Mouse (Mus musculus) spleen, postnatal 4 days (tissue): ENCODE measurements around the gene Odf3l2.

Experiments used
- DNase-seq, 2 experiments: peaks; one replicate each; pipeline ENCODE4 v3.0.0; 2022; ENCODE audit warnings: low spot score in 2 of 2

Gene Odf3l2

DNA sequence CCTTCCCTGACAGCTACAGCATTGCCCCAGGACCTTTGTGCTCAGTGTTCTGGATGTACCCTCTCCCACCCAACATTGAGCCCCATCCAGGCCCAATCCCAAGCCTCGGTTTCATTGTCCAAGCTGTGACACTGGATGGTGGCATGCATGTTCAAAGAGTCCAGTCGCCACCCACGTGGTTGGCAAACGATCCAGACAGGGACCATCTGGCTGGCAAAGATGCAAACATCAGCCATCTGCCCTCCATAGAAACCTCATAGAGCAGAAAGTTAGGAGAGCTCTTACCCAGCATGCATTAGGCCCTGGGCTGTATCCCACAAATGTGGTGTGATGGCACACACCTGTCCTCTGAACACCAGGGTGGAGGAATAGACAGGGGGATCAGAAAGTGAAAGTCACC lies 14.1 kb downstream of the Odf3l2 start:
- DNase-seq, result no peak

DNA sequence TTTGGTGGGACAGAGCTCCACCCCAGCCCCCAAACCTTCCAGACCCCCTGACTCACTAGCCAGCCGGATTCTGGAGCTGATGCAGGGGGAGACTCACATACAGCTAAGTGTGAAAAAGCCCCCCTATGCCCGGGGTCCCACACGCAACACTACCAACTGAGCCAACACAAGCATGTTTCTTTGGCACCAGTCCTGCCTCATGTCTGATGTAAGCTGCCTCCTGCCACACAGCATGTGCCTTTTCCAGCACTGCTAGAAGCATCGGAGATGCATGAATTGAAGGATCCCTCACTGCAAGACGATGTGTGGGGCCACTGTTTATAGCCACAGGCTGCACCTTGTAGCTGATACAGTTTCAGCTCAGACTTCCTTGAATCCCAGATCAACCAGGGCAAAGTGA lies 17.2 kb downstream of the Odf3l2 start:
- no peak for DNase-seq

DNA sequence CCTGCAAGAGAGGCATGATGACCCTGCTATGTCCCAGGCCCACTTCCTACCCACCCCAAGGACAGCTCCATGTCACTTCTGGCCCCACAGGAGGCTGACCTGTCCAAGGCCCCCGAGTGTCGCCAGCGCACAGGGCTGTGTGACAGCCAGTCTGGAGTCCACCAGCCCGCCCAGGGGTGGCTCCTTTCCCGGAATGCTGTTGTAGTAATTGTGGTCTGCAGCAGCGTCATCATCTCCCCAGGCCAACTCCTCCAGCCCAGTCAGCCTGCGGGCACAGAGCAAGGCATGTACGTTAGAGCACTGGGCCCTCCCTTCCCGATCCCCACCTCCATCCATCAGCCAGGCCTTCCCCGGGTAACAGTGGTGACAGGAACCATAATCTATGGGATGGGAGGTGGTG lies 19.4 kb downstream of the Odf3l2 start:
- no peak for DNase-seq

DNA sequence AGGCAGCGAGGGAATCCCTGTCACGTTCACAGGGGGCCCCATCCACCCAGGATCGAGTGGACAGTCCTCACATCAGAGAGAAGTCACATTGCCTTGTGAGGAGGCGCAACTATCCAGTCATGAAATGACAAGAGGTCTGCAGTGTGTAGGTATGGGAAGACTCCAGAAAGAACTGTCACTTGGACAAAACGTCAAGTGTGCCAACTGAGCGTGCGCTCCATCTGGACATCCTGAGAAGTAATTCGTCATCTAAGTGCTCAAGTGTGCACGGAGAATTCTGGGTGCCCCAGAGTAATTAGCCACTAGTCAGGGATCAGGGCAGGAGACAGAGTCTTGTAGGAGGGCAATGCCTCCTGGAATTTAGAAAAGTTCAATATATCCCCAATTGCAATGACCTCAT lies 20.1 kb downstream of the Odf3l2 start:
- no peak for DNase-seq

- DNase-seq, result no peak
Measured at GRCm38 (mm10) chr10:79623950-79624349, 21.6 kb downstream of the Odf3l2 start.

- no peak for DNase-seq
Measured at GRCm38 (mm10) chr10:79616376-79616775, 29.2 kb downstream of the Odf3l2 start.

DNA sequence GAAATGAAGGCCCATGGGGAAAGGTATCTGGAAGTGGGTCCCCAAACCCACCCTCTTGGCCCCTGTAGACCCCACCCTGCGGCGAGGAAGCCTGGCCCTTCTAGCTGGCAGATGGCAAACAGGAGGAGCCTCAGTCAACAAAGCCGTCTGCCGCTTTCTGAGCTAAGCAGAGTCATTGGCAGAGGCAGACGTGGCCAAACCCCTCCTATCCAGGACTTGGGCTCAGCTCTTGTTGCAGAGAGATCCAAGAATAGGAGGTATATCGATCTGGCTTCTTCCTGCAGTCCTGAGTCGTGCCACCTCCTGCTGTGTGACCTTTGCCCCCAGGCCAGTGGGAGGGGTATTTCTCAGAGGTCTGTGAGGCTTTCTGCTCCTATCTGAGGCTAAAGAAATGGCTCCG lies 29.7 kb downstream of the Odf3l2 start:
- DNase-seq, result no peak

DNA sequence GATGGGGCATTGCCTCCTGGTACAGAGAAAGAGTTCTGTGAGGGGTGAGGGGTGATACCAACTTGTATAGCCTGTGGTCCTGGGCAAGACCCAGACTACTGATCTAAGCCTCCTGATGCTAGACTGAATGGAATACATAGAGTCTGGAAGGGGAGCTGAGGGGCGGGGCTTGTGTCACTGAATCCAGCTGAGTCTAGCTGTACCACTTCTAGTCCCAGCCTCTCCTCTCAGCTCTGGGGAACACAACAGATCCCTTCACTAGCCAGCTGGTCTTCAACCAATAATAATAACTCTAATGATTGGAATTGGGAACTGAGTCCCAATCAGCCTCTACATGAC lies 31.3 kb downstream of the Odf3l2 start:
- no peak for DNase-seq

DNA sequence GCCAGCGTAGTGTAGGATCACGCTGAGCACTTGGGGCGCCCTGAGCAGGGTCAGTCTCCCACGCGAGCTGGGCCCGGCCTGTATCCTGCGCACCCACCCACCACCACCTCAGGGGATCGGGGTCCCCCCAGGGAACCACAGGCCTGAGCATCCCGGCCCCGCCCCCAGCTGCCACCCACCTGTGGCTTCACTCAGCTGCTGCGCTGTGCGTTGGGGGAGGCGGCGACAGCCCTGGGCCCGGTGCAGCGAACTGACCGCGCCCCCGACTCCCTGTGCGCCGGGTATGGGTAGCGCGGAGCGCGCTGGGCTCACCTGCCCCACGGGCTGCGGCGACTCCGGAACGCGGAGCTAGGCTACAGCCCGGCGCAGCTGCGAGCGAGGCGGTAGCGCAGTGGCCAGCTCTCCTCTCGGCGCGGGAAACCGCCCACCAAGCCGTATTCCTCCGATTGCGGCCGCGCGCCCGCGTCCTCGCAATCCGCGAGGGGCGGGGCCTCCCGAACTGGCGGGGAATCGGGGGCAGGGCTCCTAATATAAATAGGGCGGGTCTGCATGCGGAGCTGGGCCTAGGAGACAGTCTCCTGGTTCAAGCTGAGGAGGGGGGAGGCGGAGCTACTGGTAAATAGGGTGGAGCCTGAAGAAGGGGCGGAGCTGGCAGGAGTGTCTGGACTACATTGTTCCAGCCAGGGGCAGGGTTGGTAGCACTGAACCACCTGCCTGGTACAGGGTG lies 31.8 kb downstream of the Odf3l2 start, which contains the start of gene C2cd4c:
C2cd4c (minus strand) TSS at position 448 of the 727 bp plus-strand sequence.
- peak in 1 of 2 experiments; percentile 32 for DNase-seq

DNA sequence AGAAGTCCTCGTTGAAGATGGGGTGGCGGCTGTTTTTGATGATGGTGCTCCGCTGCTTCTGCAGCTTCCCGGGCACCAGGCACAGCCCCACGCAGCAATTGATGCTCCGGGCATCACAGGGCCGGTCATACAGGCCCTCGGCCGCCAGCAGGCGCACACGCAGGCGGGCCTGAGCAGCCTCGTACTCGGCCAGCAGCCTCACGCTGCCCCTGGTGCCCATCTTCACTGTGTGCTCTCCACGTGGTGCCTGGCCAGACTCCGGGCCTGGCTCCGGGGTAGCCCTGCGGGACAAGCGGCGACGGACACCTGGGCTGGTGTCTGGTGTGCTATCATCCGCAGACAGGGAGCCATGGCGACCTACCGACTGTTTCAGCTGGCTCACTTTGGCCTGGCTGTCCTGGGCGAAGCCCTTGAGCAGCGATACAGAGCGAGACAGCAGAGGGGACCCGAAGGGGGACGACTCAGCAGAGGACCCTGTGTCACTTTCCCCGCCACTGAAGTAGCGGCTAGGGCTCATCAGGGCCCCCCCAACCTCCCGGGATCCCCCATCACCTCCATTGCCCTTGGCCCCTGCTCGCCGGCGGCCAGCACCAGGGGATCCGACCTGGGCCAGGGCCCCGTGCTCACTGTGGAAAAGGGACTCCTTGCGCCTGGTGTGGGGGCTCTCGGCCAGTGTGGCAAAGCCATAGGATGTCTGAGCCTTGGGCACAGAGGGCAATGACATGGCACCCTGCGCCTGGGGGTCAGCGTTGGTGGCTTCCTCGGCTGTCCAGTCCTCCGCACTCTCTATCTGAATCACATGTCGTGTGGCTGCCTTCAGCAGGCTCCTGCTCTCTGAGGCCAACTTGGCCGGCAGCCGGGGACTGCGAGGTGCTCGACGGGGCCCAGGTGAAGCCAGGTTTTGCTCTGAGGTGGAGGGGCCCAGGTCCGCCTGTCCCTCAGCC lies 33.1 kb downstream of the Odf3l2 start:
- DNase-seq, result no peak

DNA sequence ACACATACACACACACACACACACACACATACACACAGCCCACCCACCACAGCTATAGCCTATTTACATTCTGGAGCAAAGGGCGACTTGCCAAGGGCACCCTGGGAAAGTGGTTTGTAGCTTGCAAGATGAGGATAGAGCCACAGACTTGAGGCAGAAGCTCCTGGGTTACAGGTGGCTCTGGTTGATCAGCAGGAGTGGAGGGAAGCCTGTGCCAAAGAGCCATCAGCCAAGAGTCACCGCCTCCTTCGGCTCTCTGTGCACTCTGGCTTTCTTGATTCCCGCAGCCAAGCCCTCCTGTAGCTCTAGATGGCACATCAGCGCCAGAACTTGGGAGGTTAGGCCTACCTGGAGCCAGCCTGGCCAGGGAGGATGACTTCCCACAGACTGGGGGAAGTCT lies 34.2 kb downstream of the Odf3l2 start:
- DNase-seq, result no peak

GRCm38 (mm10) chr10:79609276-79609675 lies 36.3 kb downstream of the Odf3l2 start:
- DNase-seq, result no peak

GRCm38 (mm10) chr10:79607892-79608291 lies 37.6 kb downstream of the Odf3l2 start:
- no peak for DNase-seq

DNA sequence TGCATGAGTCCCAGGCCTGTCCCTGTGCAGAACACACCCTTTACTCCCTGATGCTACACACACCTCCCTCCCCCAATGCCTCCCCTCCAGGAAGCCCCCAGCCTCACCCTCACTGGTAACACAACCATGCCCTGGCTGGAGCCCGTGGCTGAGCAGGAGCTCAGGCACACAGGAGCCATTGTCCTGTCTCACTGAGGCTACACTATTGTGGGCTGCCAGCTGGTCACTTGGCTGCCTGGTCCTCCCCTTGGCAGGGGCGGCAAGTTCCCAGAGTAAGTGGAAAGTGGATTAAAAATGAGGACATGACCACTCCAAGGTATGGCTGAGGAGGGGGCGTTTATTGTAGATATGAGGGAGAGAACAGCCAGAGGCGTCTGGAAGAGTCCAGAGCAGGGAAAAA lies 39.0 kb downstream of the Odf3l2 start:
- no peak for DNase-seq

GRCm38 (mm10) chr10:79597936-79598230 lies 47.7 kb downstream of the Odf3l2 start:
- no peak for DNase-seq

DNA sequence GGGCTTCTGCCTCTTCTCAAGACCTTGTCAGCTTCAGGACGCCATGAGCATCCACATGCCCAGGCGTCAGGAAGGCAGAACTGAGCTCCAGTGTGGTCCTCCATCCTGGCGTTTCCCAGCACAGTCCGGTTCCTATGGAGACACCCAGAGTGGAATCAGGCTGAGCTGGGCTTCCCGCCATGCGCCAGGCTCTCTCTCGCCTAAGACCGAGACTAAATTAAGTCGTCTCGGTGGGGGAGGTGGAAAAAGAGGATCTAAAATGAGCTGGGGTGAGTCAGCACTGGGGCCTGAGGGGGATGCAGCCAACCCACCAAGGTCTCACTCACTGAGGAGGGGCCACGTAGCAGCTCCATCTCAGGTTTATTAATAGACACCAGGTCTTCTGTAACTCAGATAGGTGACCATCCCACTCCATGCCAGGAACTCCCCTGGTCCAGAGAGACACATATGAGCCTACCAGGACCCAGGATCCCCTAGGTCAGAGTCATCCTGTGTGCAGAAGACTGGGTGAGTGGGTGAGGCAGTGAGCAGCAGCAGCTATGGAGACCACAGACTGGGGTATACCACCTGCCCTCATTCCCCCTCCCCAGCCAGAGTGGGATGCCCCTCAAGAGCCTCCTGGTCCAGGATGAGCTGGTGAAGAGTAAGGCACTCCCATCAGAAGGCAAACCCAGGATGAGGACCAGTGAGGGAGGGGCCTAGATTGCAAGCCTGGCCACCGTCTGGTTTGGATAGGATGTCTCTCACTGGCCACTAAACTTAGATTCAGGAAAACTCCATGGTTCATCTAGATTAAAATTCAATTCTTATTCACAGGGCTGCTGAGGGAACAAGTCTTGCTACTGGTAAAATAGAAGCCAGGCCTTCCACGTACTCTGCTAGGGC lies 48.2 kb downstream of the Odf3l2 start:
- DNase-seq, result no peak

- DNase-seq, result no peak
Measured at GRCm38 (mm10) chr10:79595590-79595929, 50.0 kb downstream of the Odf3l2 start.

- no peak for DNase-seq
Measured at GRCm38 (mm10) chr10:79594872-79595589, 50.5 kb downstream of the Odf3l2 start.

- DNase-seq, result no peak
Measured at GRCm38 (mm10) chr10:79594111-79594510, 51.4 kb downstream of the Odf3l2 start.

GRCm38 (mm10) chr10:79590702-79591101 lies 54.8 kb downstream of the Odf3l2 start:
- no peak for DNase-seq
